Mouse (Mus musculus): ENCODE results near the gene Grxcr1. TPM values are rescaled to one million over a fixed set of nuclear protein-coding genes. Genes with fewer than 3 reads are reported as not detected.

Gene Grxcr1
- polyA plus RNA-seq (2012; rRNA removed; ENCODE audit: low replicate concordance): not detected in 2 replicates

DNA sequence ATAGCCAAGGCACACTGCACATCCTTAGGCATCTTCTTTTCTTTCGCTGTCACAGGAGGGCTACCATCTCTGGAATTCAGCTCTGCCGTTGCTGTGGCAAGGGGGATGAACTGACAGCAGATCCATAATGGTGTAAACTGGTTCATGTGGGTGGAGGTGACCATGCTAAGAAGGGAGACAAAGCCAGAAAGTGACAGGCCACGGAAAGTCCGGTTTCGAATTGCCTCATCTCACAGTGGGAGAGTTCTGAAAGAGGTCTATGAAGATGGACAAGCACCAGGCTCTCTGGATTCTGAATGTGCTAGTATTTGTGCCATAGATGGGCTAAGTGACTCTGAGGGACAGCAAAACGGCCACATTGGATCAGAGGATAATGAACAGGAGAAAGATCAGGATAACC, at the start of gene Grxcr1:
Gene Grxcr1 (plus strand): TSS at position 92 of the 400 bp plus-strand sequence.

Other genes starting within 250 kb of the Grxcr1 start
- gene Atp8a1, start 184.4 kb upstream of the Grxcr1 start, polyA plus RNA-seq (2012; rRNA removed; ENCODE audit: low replicate concordance): 11.1 and 44.1 TPM in 2 replicates
- gene Gm5108, start 90.2 kb upstream of the Grxcr1 start, polyA plus RNA-seq (2012; rRNA removed; ENCODE audit: low replicate concordance): not detected in 2 replicates
- gene Gm21905, start 85.4 kb upstream of the Grxcr1 start, polyA plus RNA-seq (2012; rRNA removed; ENCODE audit: low replicate concordance): not detected in 2 replicates

Data from mammary gland, adult 2 months (tissue).